Mouse (Mus musculus) forebrain, embryonic 13.5 days (tissue): ENCODE measurements at regions not wholly inside any gene's neighbourhood (a gene's known extent, or its start where the extent isn't known, plus 50 kb on each side); places are given as distances from the start of the nearest gene placed in this dataset.

Experiments used
- ATAC-seq: fragments of 200-750 bp; cut with Nextera tagmentation; 2 replicates; pipeline ENCODE4 v1.8.0; 2017
- H3K27ac ChIP-seq: fragments of 300-500 bp; sonication (generic); 2 replicates; pipeline ENCODE4 v1.5.1; 2015; ENCODE audit warnings: inconsistent platforms, mild to moderate bottlenecking, moderate library complexity
- H3K27me3 ChIP-seq: fragments of 300-500 bp; sonication (generic); 2 replicates; pipeline ENCODE4 v1.6.1; 2015; ENCODE audit warnings: mild to moderate bottlenecking, inconsistent platforms
- H3K36me3 ChIP-seq: fragments of 300-500 bp; sonication (generic); 2 replicates; pipeline ENCODE4 v1.6.1; 2015; ENCODE audit warnings: mild to moderate bottlenecking, inconsistent platforms; ENCODE audit not compliant: poor library complexity, severe bottlenecking
- H3K4me1 ChIP-seq: fragments of 300-500 bp; sonication (generic); 2 replicates; pipeline ENCODE4 v1.6.1; 2015; ENCODE audit warnings: inconsistent platforms
- H3K4me2 ChIP-seq: fragments of 300-500 bp; sonication (generic); 2 replicates; pipeline ENCODE4 v1.6.1; 2015; ENCODE audit warnings: inconsistent platforms, mild to moderate bottlenecking, moderate library complexity
- H3K4me3 ChIP-seq: fragments of 300-500 bp; sonication (generic); 2 replicates; pipeline ENCODE4 v1.5.1; 2015; ENCODE audit warnings: mild to moderate bottlenecking, inconsistent platforms
- H3K9ac ChIP-seq: fragments of 300-500 bp; sonication (generic); 2 replicates; pipeline ENCODE4 v1.6.1; 2015; ENCODE audit warnings: mild to moderate bottlenecking, inconsistent platforms
- H3K9me3 ChIP-seq: fragments of 300-500 bp; sonication (generic); replicated peaks from 2 replicates; pipeline ENCODE4 v1.6.1; 2016; ENCODE audit warnings: inconsistent platforms
- WGBS: fragments of 180-500 bp; shearing (Covaris S2); methylation state at CpG from one replicate; pipeline ENCODE4 v1.1.7; 2015; 5-methylcytosine and 5-hydroxymethylcytosine counted together

- Histone ChIP-seq H3K4me3 (no peak overlapping the region), H3K27me3 (no peaks in the 10 kb centered on the region), H3K9me3 (peaks cover 7% of the 10 kb centered on the region; the same call in 1 of the 2 replicates), H3K9ac (no peak overlapping the region), H3K4me1 (no peaks in the 10 kb centered on the region), H3K27ac (no peak overlapping the region), H3K36me3 (no peaks in the 10 kb centered on the region), H3K4me2 (no peak overlapping the region)
- ATAC-seq: no peak
- 84% methylated on average over 1 of the region's 1 CpGs for WGBS
Observed at GRCm38 (mm10) chr9:85581028-85581595, 168.0 kb downstream of the Ibtk start.

GRCm38 (mm10) chr9:85577812-85578211 lies 171.3 kb downstream of the Ibtk start:
- WGBS: 94% methylated on average over 7 of the region's 7 CpGs
- H3K4me2 ChIP-seq: no peak overlapping the region
- no peak overlapping the region for H3K27ac ChIP-seq
- no peaks in the 10 kb centered on the region for H3K27me3 ChIP-seq
- H3K9ac ChIP-seq: no peak overlapping the region
- no peak overlapping the region for H3K4me3 ChIP-seq
- H3K36me3 ChIP-seq: no peaks in the 10 kb centered on the region
- ATAC-seq: no peak
- no peaks in the 10 kb centered on the region for H3K4me1 ChIP-seq
- H3K9me3 ChIP-seq: no peaks in the 10 kb centered on the region

DNA sequence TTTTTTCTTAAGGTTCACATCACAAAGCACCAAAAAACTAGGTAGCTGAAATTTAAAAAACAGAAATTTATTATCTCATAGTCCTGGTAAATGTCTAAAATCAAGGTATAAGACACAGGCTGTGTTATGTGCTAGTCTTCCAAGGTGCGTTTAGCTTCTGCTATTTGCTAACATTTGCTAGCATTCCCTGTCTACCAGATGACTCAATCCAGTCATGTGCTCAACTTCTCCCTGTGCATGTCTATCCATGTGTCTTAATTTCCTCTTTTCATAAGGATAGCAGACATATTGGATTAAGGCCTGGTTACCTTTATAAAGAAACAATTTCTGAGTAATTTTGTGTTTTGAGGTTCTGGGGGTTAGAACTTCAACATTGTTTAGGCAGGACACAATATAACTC lies 171.8 kb downstream of the Ibtk start:
- Histone ChIP-seq H3K4me1 (no peaks in the 10 kb centered on the region), H3K4me3 (no peak overlapping the region), H3K27ac (no peak overlapping the region), H3K36me3 (no peaks in the 10 kb centered on the region), H3K9ac (no peak overlapping the region), H3K4me2 (no peak overlapping the region), H3K27me3 (no peaks in the 10 kb centered on the region), H3K9me3 (no peaks in the 10 kb centered on the region)
- 95% methylated on average over 1 of the region's 1 CpGs for WGBS
- ATAC-seq: no peak

GRCm38 (mm10) chr9:85568877-85569276 lies 180.3 kb downstream of the Ibtk start:
- no peak for ATAC-seq
- no peaks in the 10 kb centered on the region for H3K36me3 ChIP-seq
- no peak overlapping the region for H3K27ac ChIP-seq
- H3K4me3 ChIP-seq: no peak overlapping the region
- H3K27me3 ChIP-seq: no peaks in the 10 kb centered on the region
- no peak overlapping the region for H3K9ac ChIP-seq
- H3K4me1 ChIP-seq: no peaks in the 10 kb centered on the region
- H3K4me2 ChIP-seq: no peak overlapping the region
- no peaks in the 10 kb centered on the region for H3K9me3 ChIP-seq
- 88% methylated on average over 8 of the region's 8 CpGs for WGBS

DNA sequence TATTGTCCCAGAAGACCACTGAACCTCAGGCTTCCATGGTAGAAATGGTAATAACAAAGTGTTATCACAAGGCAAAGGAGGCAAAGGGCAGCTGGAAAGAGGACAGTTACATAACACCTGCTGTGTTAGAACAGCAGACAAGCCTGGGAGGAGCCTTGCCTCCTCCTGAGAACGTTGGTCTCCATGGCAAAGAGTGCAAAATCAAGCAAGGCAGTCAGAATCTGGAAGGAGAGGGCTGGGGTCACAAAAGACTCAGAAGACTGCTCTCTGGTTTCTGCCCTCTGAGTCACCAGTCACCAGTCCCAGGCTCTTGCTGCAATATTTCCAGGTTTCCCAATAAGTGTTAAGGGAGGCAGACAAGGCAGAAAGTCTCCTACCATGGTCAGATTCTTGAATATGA lies 197.3 kb downstream of the Ibtk start:
- no peak overlapping the region for H3K4me2 ChIP-seq
- no peak for ATAC-seq
- no peaks in the 10 kb centered on the region for H3K4me1 ChIP-seq
- H3K36me3 ChIP-seq: no peaks in the 10 kb centered on the region
- whole genome bisulfite sequencing: 25% methylated on average over 1 of the region's 1 CpGs
- no peak overlapping the region for H3K4me3 ChIP-seq
- H3K27ac ChIP-seq: no peak overlapping the region
- H3K9me3 ChIP-seq: no peaks in the 10 kb centered on the region
- H3K9ac ChIP-seq: no peak overlapping the region
- no peaks in the 10 kb centered on the region for H3K27me3 ChIP-seq

GRCm38 (mm10) chr9:85550455-85550854 lies 198.7 kb downstream of the Ibtk start:
- no peak overlapping the region for H3K4me2 ChIP-seq
- no peaks in the 10 kb centered on the region for H3K36me3 ChIP-seq
- no peak overlapping the region for H3K4me3 ChIP-seq
- no peak for ATAC-seq
- no peaks in the 10 kb centered on the region for H3K27me3 ChIP-seq
- 94% methylated on average over 3 of the region's 3 CpGs for WGBS
- H3K9ac ChIP-seq: no peak overlapping the region
- H3K9me3 ChIP-seq: no peaks in the 10 kb centered on the region
- no peaks in the 10 kb centered on the region for H3K4me1 ChIP-seq
- H3K27ac ChIP-seq: no peak overlapping the region

DNA sequence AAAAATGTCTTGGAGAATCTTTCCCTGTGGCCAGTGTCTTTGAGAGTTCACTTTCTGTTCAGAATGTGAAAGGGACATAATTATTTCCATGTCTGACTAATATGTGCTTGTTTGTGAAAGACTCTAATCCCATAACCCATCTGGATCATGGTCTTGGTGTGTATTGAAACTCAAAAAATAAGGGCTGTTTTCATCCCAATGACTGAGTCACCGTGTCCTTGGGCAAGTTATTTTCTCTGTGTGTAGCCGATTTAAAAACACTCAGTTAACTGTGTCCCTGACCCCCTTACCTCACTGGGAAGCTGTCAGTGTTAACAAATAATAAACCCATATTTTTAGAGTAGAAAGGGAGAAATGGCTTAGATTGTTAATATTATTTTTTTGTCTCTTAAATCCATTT lies 202.9 kb downstream of the Ibtk start:
- ATAC-seq: no peak
- no peak overlapping the region for H3K9ac ChIP-seq
- H3K36me3 ChIP-seq: no peaks in the 10 kb centered on the region
- H3K27me3 ChIP-seq: no peaks in the 10 kb centered on the region
- 82% methylated on average over 2 of the region's 2 CpGs for WGBS
- H3K4me3 ChIP-seq: no peak overlapping the region
- no peak overlapping the region for H3K4me2 ChIP-seq
- no peaks in the 10 kb centered on the region for H3K9me3 ChIP-seq
- no peak overlapping the region for H3K27ac ChIP-seq
- H3K4me1 ChIP-seq: no peaks in the 10 kb centered on the region

GRCm38 (mm10) chr9:85545566-85545965 lies 203.6 kb downstream of the Ibtk start:
- ATAC-seq: no peak
- 95% methylated on average over 1 of the region's 1 CpGs for WGBS
- H3K4me2 ChIP-seq: no peak overlapping the region
- no peaks in the 10 kb centered on the region for H3K36me3 ChIP-seq
- H3K27ac ChIP-seq: no peak overlapping the region
- no peaks in the 10 kb centered on the region for H3K9me3 ChIP-seq
- no peaks in the 10 kb centered on the region for H3K4me1 ChIP-seq
- no peak overlapping the region for H3K4me3 ChIP-seq
- H3K27me3 ChIP-seq: no peaks in the 10 kb centered on the region
- H3K9ac ChIP-seq: no peak overlapping the region

GRCm38 (mm10) chr9:85538557-85538956 lies 210.6 kb downstream of the Ibtk start:
- 87% methylated on average over 3 of the region's 3 CpGs for WGBS
- no peaks in the 10 kb centered on the region for H3K4me1 ChIP-seq

GRCm38 (mm10) chr9:85528421-85528820 lies 201.3 kb upstream of the Tent5a start:
- no peaks in the 10 kb centered on the region for H3K27me3 ChIP-seq
- H3K4me1 ChIP-seq: no peaks in the 10 kb centered on the region
- H3K27ac ChIP-seq: no peak overlapping the region
- no peak overlapping the region for H3K9ac ChIP-seq
- 79% methylated on average over 3 of the region's 3 CpGs for WGBS
- no peak for ATAC-seq
- no peak overlapping the region for H3K4me3 ChIP-seq
- H3K4me2 ChIP-seq: no peak overlapping the region
- no peaks in the 10 kb centered on the region for H3K36me3 ChIP-seq
- no peaks in the 10 kb centered on the region for H3K9me3 ChIP-seq

More at GRCm38 (mm10) chr9:85538557-85538956, 210.6 kb downstream of the Ibtk start:
- Histone ChIP-seq H3K4me2 (no peak overlapping the region), H3K9me3 (no peaks in the 10 kb centered on the region), H3K9ac (no peak overlapping the region), H3K27ac (no peak overlapping the region), H3K27me3 (no peaks in the 10 kb centered on the region), H3K4me3 (no peak overlapping the region), H3K36me3 (no peaks in the 10 kb centered on the region)
- no peak for ATAC-seq

DNA sequence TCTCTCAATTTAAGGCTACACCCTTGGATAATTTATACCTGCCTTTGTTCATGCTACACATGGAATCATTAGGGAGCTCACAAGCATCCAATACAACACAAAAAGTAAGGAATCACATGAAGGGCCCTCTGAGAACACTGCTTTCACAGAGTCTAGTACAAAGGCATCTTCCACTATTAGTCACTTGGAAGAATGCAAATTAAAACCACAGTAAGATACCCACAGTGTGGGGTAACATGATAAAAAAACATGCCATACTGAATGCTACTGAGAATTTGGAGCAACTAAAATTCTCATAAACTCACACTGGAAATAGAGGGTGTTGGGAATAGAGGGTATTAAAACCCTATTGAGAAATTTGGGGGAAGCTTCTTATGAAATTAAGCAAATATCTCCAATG lies 197.6 kb upstream of the Tent5a start:
- ATAC-seq: no peak
- no peak overlapping the region for H3K9ac ChIP-seq
- no peak overlapping the region for H3K4me2 ChIP-seq

DNA sequence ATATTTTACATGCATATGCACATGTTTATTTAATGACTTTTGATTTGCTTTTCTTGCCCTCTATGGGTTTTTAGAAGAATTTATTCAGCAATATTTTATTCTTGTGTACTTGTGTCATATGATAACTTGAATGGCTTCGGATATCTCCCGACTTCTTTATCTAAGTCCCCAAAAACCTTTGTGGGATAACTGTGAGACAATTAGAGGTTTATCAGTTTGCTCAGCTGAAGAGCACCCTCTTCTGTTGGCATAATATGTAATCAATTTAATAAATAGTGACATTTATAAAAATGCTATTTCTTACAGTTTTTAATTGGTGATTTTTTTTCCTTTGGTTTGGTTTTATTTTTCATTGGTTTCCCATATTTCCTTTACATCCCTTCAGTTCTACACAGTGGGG lies 194.2 kb upstream of the Tent5a start:
- no peak for ATAC-seq
- H3K4me3 ChIP-seq: no peak overlapping the region
- no peak overlapping the region for H3K27ac ChIP-seq
- no peaks in the 10 kb centered on the region for H3K36me3 ChIP-seq
- no peaks in the 10 kb centered on the region for H3K9me3 ChIP-seq
- H3K27me3 ChIP-seq: no peaks in the 10 kb centered on the region
- H3K4me2 ChIP-seq: no peak overlapping the region
- no peak overlapping the region for H3K9ac ChIP-seq
- WGBS: 82% methylated on average over 2 of the region's 2 CpGs
- no peaks in the 10 kb centered on the region for H3K4me1 ChIP-seq

More for the DNA sequence above, 197.6 kb upstream of the Tent5a start:
- Histone ChIP-seq H3K9me3 (no peaks in the 10 kb centered on the region), H3K4me1 (no peaks in the 10 kb centered on the region), H3K4me3 (no peak overlapping the region), H3K36me3 (no peaks in the 10 kb centered on the region), H3K27ac (no peak overlapping the region), H3K27me3 (no peaks in the 10 kb centered on the region)

- no peak overlapping the region for H3K27ac ChIP-seq
- no peaks in the 10 kb centered on the region for H3K36me3 ChIP-seq
- ATAC-seq: no peak
- H3K4me3 ChIP-seq: no peak overlapping the region
- no peaks in the 10 kb centered on the region for H3K27me3 ChIP-seq
- no peaks in the 10 kb centered on the region for H3K4me1 ChIP-seq
- no peaks in the 10 kb centered on the region for H3K9me3 ChIP-seq
- 91% methylated on average over 6 of the region's 6 CpGs for WGBS
- H3K4me2 ChIP-seq: no peak overlapping the region
- H3K9ac ChIP-seq: no peak overlapping the region
Observed at GRCm38 (mm10) chr9:85520941-85521340, 193.8 kb upstream of the Tent5a start.
